ENCODE assay signal across 26 mouse cellular contexts in the genomic region with DNA sequence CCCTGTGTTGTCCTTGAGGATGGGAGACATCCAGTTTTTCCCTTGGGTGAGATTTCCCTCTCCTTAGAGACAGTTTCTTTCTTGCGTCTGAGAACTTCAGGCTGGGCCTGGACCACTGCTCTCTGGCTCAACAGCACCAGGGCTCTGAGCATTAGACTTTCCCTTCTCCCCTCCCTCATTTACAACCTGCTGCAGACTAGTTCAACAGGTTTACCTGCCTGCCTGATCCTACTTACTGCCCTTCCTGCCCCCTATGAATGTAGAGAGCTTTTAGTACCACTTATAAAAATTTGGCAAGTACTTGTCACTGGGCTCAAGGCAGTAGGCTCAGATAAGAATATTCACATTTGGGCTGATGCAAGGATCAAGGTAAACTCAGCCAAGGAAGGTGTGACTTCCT. TPM values are rescaled to one million over a fixed set of nuclear protein-coding genes. Genes with fewer than 3 reads are reported as not detected.
DNase-seq lines count a peak whose midpoint lies in the region; ATAC-seq and TF ChIP-seq lines count a peak whose summit lies in the region.
"Had no signal": no experiment of that assay in that cellular context is flagged by ENCODE, and none has a peak within 500 bp of the region (broad histone marks: within the 10 kb centered on the region; RNA-seq: fewer than 3 reads in every experiment).

No protein-coding gene starts in this region.

- no peak overlapping the region for H3K4me3 ChIP-seq in heart, embryonic 12.5 days
- no peak overlapping the region for H3K4me3 ChIP-seq in lung, embryonic 15.5 days
- peak overlapping the region; percentile 88 for H3K4me3 ChIP-seq in testis, adult 2 months (ENCODE audit: control insufficient read depth, low read depth, low read length)
- H3K4me3 ChIP-seq: embryonic facial prominence, embryonic 13.5 days; forebrain, embryonic 15.5 days; hindbrain, embryonic 13.5 days; limb, embryonic 15.5 days; liver, embryonic 13.5 days had no signal

- no peak overlapping the region for H3K9ac ChIP-seq in heart, embryonic 12.5 days
- no peak overlapping the region for H3K9ac ChIP-seq in lung, embryonic 15.5 days
- H3K9ac ChIP-seq: embryonic facial prominence, embryonic 13.5 days; forebrain, embryonic 15.5 days; hindbrain, embryonic 13.5 days; limb, embryonic 15.5 days; liver, embryonic 13.5 days had no signal

- no peaks in the 10 kb centered on the region for H3K9me3 ChIP-seq in heart, embryonic 12.5 days (replicated peaks)
- no peaks in the 10 kb centered on the region for H3K9me3 ChIP-seq in lung, embryonic 15.5 days
- H3K9me3 ChIP-seq: embryonic facial prominence, embryonic 13.5 days; forebrain, embryonic 10.5 days; forebrain, embryonic 15.5 days; hindbrain, embryonic 13.5 days; limb, embryonic 10.5 days; limb, embryonic 15.5 days; liver, embryonic 13.5 days had no signal

- DNase-seq in heart, adult 9 months (ENCODE audit: low spot score in 2 of 2) = no peak
- DNase-seq in lung, postnatal 10 days = no peak
- no peak for DNase-seq in testis, postnatal 14 days (ENCODE audit: low spot score)
- DNase-seq in right cerebral cortex, postnatal 10 days (ENCODE audit: low spot score in 2 of 2) = no peak
- DNase-seq: adrenal gland, adult 2 months; adrenal gland, postnatal 36 days; cerebellum, adult 18-20 months; cerebellum, postnatal 10 days; gastrocnemius, postnatal 25 days; heart, postnatal 14 days; kidney, adult 2 months; kidney, postnatal 36 days; liver, embryonic 13.5 days; midbrain, embryonic 14.5 days; right cerebral cortex, postnatal 14 days; thymus, postnatal 14 days had no signal

- H3K27me3 ChIP-seq in heart, embryonic 12.5 days (replicated peaks) = 0 out of 2 replicates have a peak, but pooled peaks cover 16% of the 10 kb centered on the region
- peaks cover 11% of the 10 kb centered on the region for H3K27me3 ChIP-seq in lung, embryonic 15.5 days
- no peaks in the 10 kb centered on the region for H3K27me3 ChIP-seq in testis, adult 2 months (ENCODE audit: control insufficient read depth, insufficient read depth, low read length)

- ATAC-seq in heart, embryonic 12.5 days (ENCODE audit: insufficient number of reproducible peaks, low FRiP score) = no peak
- ATAC-seq in lung, embryonic 15.5 days (ENCODE audit: borderline replicate concordance, extremely low read depth, low FRiP score, low TSS enrichment) = peak; percentile 40; the same call in 1 of the 2 replicates
- ATAC-seq: CD4-positive, CD25-positive, alpha-beta regulatory T cell, adult 4 months had no signal

- H3K27ac ChIP-seq in heart, embryonic 12.5 days (ENCODE audit: poor library complexity, severe bottlenecking) = 0 out of 2 replicates have a peak overlapping the region, but pooled peaks have one; percentile 42
- H3K27ac ChIP-seq in lung, embryonic 15.5 days = no peak overlapping the region
- no peak overlapping the region for H3K27ac ChIP-seq in testis, adult 2 months (ENCODE audit: control insufficient read depth, insufficient read depth, low read depth, low read length)
- H3K27ac ChIP-seq: embryonic facial prominence, embryonic 13.5 days; forebrain, embryonic 10.5 days; forebrain, embryonic 15.5 days; hindbrain, embryonic 13.5 days; limb, embryonic 10.5 days; limb, embryonic 15.5 days; liver, embryonic 13.5 days had no signal

- H3K4me2 ChIP-seq in heart, embryonic 12.5 days = no peak overlapping the region
- H3K4me2 ChIP-seq in lung, embryonic 15.5 days = no peak overlapping the region
- H3K4me2 ChIP-seq: forebrain, embryonic 15.5 days; hindbrain, embryonic 13.5 days; liver, embryonic 13.5 days had no signal

- H3K4me1 ChIP-seq in heart, embryonic 12.5 days (replicated peaks) = peaks cover 27% of the 10 kb centered on the region
- peaks cover 12% of the 10 kb centered on the region; the same call in 1 of the 2 replicates for H3K4me1 ChIP-seq in lung, embryonic 15.5 days
- peaks cover 21% of the 10 kb centered on the region for H3K4me1 ChIP-seq in testis, adult 2 months (ENCODE audit: control insufficient read depth, insufficient read depth, low read length)
- H3K4me1 ChIP-seq: forebrain, embryonic 15.5 days; hindbrain, embryonic 13.5 days had no signal

- 73% methylated on average over 1 of the region's 1 CpGs for WGBS in heart, embryonic 12.5 days
- 70% methylated on average over 1 of the region's 1 CpGs for WGBS in lung, embryonic 15.5 days

- H3K36me3 ChIP-seq in heart, embryonic 12.5 days = no peaks in the 10 kb centered on the region
- no peaks in the 10 kb centered on the region for H3K36me3 ChIP-seq in lung, embryonic 15.5 days
- no peaks in the 10 kb centered on the region for H3K36me3 ChIP-seq in testis, adult 2 months (ENCODE audit: control insufficient read depth, insufficient read depth, low read length)
- H3K36me3 ChIP-seq: embryonic facial prominence, embryonic 13.5 days; forebrain, embryonic 10.5 days; forebrain, embryonic 15.5 days; hindbrain, embryonic 13.5 days; limb, embryonic 10.5 days; limb, embryonic 15.5 days; liver, embryonic 13.5 days had no signal

- no peak for TF ChIP-seq POLR2A in testis, adult 2 months (IDR thresholded peaks at IDR 0.05; ENCODE audit: control insufficient read depth, low read depth, low read length)

- no peak for TF ChIP-seq CTCF in testis, adult 2 months (IDR thresholded peaks at IDR 0.05; ENCODE audit: control insufficient read depth, insufficient read depth, insufficient replicate concordance, low read depth, low read length)

RNA-seq across cellular contexts. Expression of gene 4931440F15Rik, which starts 0.5 kb away (rescaled TPM):
- polyA plus RNA-seq in heart, embryonic 12.5 days (2016; fragmentation: Nextera tagmentation; extraction: Ambion mirVana) = 0.19 and 0.39 TPM in 2 replicates
- polyA plus RNA-seq in lung, embryonic 15.5 days (2015; fragmentation: Nextera tagmentation; extraction: Ambion mirVana) = 0.11 and 0.14 TPM in 2 replicates
- polyA plus RNA-seq in testis, adult 2 months (2012; rRNA removed) = 29.7 and 35.1 TPM in 2 replicates
- polyA plus RNA-seq: forebrain, embryonic 10.5 days had no signal

Comparison
In these comparisons a context has a peak if more than half of its experiments do, and no peak if none do; other contexts are left out.
1. RNA of gene 4931440F15Rik, which starts 0.5 kb away (polyA plus RNA-seq): 29.7 to 35.1 TPM in testis, adult 2 months; 0.19 to 0.39 TPM in heart, embryonic 12.5 days and 0.11 to 0.14 TPM in lung, embryonic 15.5 days; every median in the first group is over 10 times any median in the second.